Mouse (Mus musculus) embryonic fibroblast, embryonic 13.5 days (primary cell): ENCODE measurements around the gene Ldb2.

Experiments used
- CTCF ChIP-seq: IDR thresholded peaks from 2 replicates; pipeline ENCODE4 v1.5.1; 2011; ENCODE audit warnings: mild to moderate bottlenecking, control low read depth, low read length, moderate library complexity, borderline replicate concordance; ENCODE audit not compliant: insufficient read depth
- POLR2A ChIP-seq: IDR thresholded peaks from 2 replicates; pipeline ENCODE4 v1.6.1; 2011; ENCODE audit warnings: low read depth, mild to moderate bottlenecking, control low read depth, low read length, moderate library complexity

GRCm38 (mm10) chr5:44711211-44711610 lies 88.3 kb downstream of the Ldb2 start:
- TF ChIP-seq POLR2A (no peak), CTCF (no peak)
